8 mouse cellular contexts compared by ENCODE assay signal in genomic region chr8:34320158-34320587, GRCm38 (mm10).
DNase-seq lines count a peak whose midpoint lies in the region; ATAC-seq lines count a peak whose summit lies in the region.

No protein-coding gene starts in this region.

- ATAC-seq in embryonic facial prominence, embryonic 11.5 days (replicated peaks; ENCODE audit: insufficient number of reproducible peaks, low FRiP score, low TSS enrichment, low read depth): peak; percentile 78
- peak; percentile 87 for ATAC-seq in forebrain, embryonic 14.5 days
- ATAC-seq in neural tube, embryonic 12.5 days (ENCODE audit: low FRiP score, low read depth): peak; percentile 66
- no peak for ATAC-seq in erythroblast, adult 5-6 weeks (replicated peaks; ENCODE audit: low FRiP score, poor library complexity, severe bottlenecking)

- H3K4me1 ChIP-seq in embryonic facial prominence, embryonic 11.5 days (ENCODE audit: control insufficient read depth, insufficient read depth, low read length): no peaks in the 10 kb centered on the region
- H3K4me1 ChIP-seq in embryonic facial prominence, embryonic 10.5 days: peaks cover 21% of the 10 kb centered on the region
- H3K4me1 ChIP-seq in forebrain, embryonic 14.5 days (ENCODE audit: control insufficient read depth, insufficient read depth, low read length): peaks cover 35% of the 10 kb centered on the region
- H3K4me1 ChIP-seq in neural tube, embryonic 12.5 days: peaks cover 22% of the 10 kb centered on the region

- 60% methylated on average over 6 of the region's 6 CpGs for WGBS in embryonic facial prominence, embryonic 11.5 days
- whole genome bisulfite sequencing in embryonic facial prominence, embryonic 10.5 days: 57% methylated on average over 6 of the region's 6 CpGs
- WGBS in forebrain, embryonic 14.5 days: under 1% methylated on average over 6 of the region's 6 CpGs
- WGBS in neural tube, embryonic 12.5 days: 25% methylated on average over 6 of the region's 6 CpGs

- no peak overlapping the region for H3K4me3 ChIP-seq in embryonic facial prominence, embryonic 11.5 days (ENCODE audit: low read depth, low read length)
- no peak overlapping the region for H3K4me3 ChIP-seq in embryonic facial prominence, embryonic 10.5 days
- H3K4me3 ChIP-seq in forebrain, embryonic 14.5 days (ENCODE audit: low read depth, low read length): no peak overlapping the region
- no peak overlapping the region for H3K4me3 ChIP-seq in neural tube, embryonic 12.5 days

- H3K36me3 ChIP-seq in embryonic facial prominence, embryonic 11.5 days (replicated peaks; ENCODE audit: control insufficient read depth, insufficient read depth, low read depth, low read length): no peaks in the 10 kb centered on the region
- no peaks in the 10 kb centered on the region for H3K36me3 ChIP-seq in embryonic facial prominence, embryonic 10.5 days (replicated peaks)
- H3K36me3 ChIP-seq in forebrain, embryonic 14.5 days (ENCODE audit: control insufficient read depth, insufficient read depth, low read length): no peaks in the 10 kb centered on the region
- H3K36me3 ChIP-seq in neural tube, embryonic 12.5 days: no peaks in the 10 kb centered on the region

- no peaks in the 10 kb centered on the region for H3K9me3 ChIP-seq in embryonic facial prominence, embryonic 11.5 days (replicated peaks; ENCODE audit: control insufficient read depth, low read length)
- no peaks in the 10 kb centered on the region for H3K9me3 ChIP-seq in embryonic facial prominence, embryonic 10.5 days
- H3K9me3 ChIP-seq in forebrain, embryonic 14.5 days (replicated peaks; ENCODE audit: control insufficient read depth, low read length): no peaks in the 10 kb centered on the region
- no peaks in the 10 kb centered on the region for H3K9me3 ChIP-seq in neural tube, embryonic 12.5 days

- no peak overlapping the region for H3K27ac ChIP-seq in embryonic facial prominence, embryonic 11.5 days (replicated peaks; ENCODE audit: low read depth, low read length)
- no peak overlapping the region for H3K27ac ChIP-seq in embryonic facial prominence, embryonic 10.5 days (replicated peaks)
- peak overlapping the region; percentile 54; the same call in 1 of the 2 replicates for H3K27ac ChIP-seq in forebrain, embryonic 14.5 days (ENCODE audit: low read depth, low read length)
- no peak overlapping the region for H3K27ac ChIP-seq in neural tube, embryonic 12.5 days

- peak; percentile 61 for DNase-seq in embryonic facial prominence, embryonic 11.5 days (ENCODE audit: low spot score)
- no peak for DNase-seq in embryonic facial prominence, embryonic 10.5 days (ENCODE audit: low spot score)
- peak; percentile 98 for DNase-seq in forebrain, embryonic 14.5 days (ENCODE audit: low spot score)
- peak; percentile 85 for DNase-seq in layer of hippocampus, adult 11-12 months (ENCODE audit: low spot score)
- no peak for DNase-seq in ovary, postnatal 14 days (ENCODE audit: low spot score)
- DNase-seq in gastrocnemius, postnatal 4 days (ENCODE audit: low spot score in 2 of 2): no peak

- H3K9ac ChIP-seq in embryonic facial prominence, embryonic 11.5 days (replicated peaks; ENCODE audit: low read length): no peak overlapping the region
- H3K9ac ChIP-seq in forebrain, embryonic 14.5 days (ENCODE audit: low read length): no peak overlapping the region
- H3K9ac ChIP-seq in neural tube, embryonic 12.5 days: no peak overlapping the region

- H3K4me2 ChIP-seq in embryonic facial prominence, embryonic 11.5 days (ENCODE audit: low read depth, low read length): no peak overlapping the region
- peak overlapping the region; percentile 6; the same call in 1 of the 2 replicates for H3K4me2 ChIP-seq in forebrain, embryonic 14.5 days (ENCODE audit: low read length)
- H3K4me2 ChIP-seq in neural tube, embryonic 12.5 days (replicated peaks): no peak overlapping the region

- H3K27me3 ChIP-seq in embryonic facial prominence, embryonic 11.5 days (ENCODE audit: control insufficient read depth, insufficient read depth, low read length): no peaks in the 10 kb centered on the region
- H3K27me3 ChIP-seq in embryonic facial prominence, embryonic 10.5 days (replicated peaks; ENCODE audit: low read depth, poor library complexity, severe bottlenecking): peaks cover 14% of the 10 kb centered on the region
- no peaks in the 10 kb centered on the region for H3K27me3 ChIP-seq in forebrain, embryonic 14.5 days (replicated peaks; ENCODE audit: control insufficient read depth, insufficient read depth, low read length)
- H3K27me3 ChIP-seq in neural tube, embryonic 12.5 days (replicated peaks): no peaks in the 10 kb centered on the region

Comparison
In these comparisons a context has a peak if more than half of its experiments do, and no peak if none do; other contexts are left out.
1. DNase-seq: peak in embryonic facial prominence, embryonic 11.5 days (single experiment), forebrain, embryonic 14.5 days (single experiment) and layer of hippocampus, adult 11-12 months (single experiment); none in embryonic facial prominence, embryonic 10.5 days (single experiment), ovary, postnatal 14 days (single experiment) and gastrocnemius, postnatal 4 days (0 of 2).